Mouse (Mus musculus) liver, embryonic 12.5 days (tissue): ENCODE measurements around the gene Gm20379. TPM values are rescaled to one million over a fixed set of nuclear protein-coding genes. Genes with fewer than 3 reads are reported as not detected.

Experiments used
- ATAC-seq: fragments of 200-750 bp; cut with Nextera tagmentation; 2 replicates; pipeline ENCODE4 v1.8.0; 2017; ENCODE audit warnings: moderate number of reproducible peaks, mild to moderate bottlenecking, moderate library complexity
- H3K27ac ChIP-seq: fragments of 300-500 bp; sonication (generic); 2 replicates; pipeline ENCODE4 v1.5.1; 2016; ENCODE audit warnings: mild to moderate bottlenecking
- H3K27me3 ChIP-seq: fragments of 300-500 bp; sonication (generic); replicated peaks from 2 replicates; pipeline ENCODE4 v1.6.1; 2016; ENCODE audit warnings: mild to moderate bottlenecking, moderate library complexity
- H3K36me3 ChIP-seq: fragments of 300-500 bp; sonication (generic); 2 replicates; pipeline ENCODE4 v1.6.1; 2016; ENCODE audit warnings: mild to moderate bottlenecking, moderate library complexity
- H3K4me1 ChIP-seq: fragments of 300-500 bp; sonication (generic); 2 replicates; pipeline ENCODE4 v1.6.1; 2016
- H3K4me2 ChIP-seq: fragments of 300-500 bp; sonication (generic); 2 replicates; pipeline ENCODE4 v1.6.1; 2016; ENCODE audit warnings: mild to moderate bottlenecking, moderate library complexity
- H3K4me3 ChIP-seq: fragments of 300-500 bp; sonication (generic); 2 replicates; pipeline ENCODE4 v1.5.1; 2016; ENCODE audit warnings: mild to moderate bottlenecking, moderate library complexity
- H3K9ac ChIP-seq: fragments of 300-500 bp; sonication (generic); 2 replicates; pipeline ENCODE4 v1.6.1; 2016; ENCODE audit warnings: mild to moderate bottlenecking, moderate library complexity
- H3K9me3 ChIP-seq: fragments of 300-500 bp; sonication (generic); replicated peaks from 2 replicates; pipeline ENCODE4 v1.6.1; 2016; ENCODE audit warnings: mild to moderate bottlenecking, moderate library complexity
- WGBS: fragments of 180-500 bp; shearing (Covaris S2); methylation state at CpG from one replicate; pipeline ENCODE4 v1.1.7; 2016; ENCODE audit not compliant: insufficient replicate concordance; 5-methylcytosine and 5-hydroxymethylcytosine counted together
- polyA plus RNA-seq: library from polyadenylated mRNA; unstranded; fragments of >200 nt; fragmentation: Nextera tagmentation; extraction: Ambion mirVana; gene quantifications from 2 replicates; pipeline ENCODE4 v1.2.1, GENCODE M21; 2016

The Gm20379 gene
- 0.50 and 0.61 TPM in 2 replicates for polyA plus RNA-seq

DNA sequence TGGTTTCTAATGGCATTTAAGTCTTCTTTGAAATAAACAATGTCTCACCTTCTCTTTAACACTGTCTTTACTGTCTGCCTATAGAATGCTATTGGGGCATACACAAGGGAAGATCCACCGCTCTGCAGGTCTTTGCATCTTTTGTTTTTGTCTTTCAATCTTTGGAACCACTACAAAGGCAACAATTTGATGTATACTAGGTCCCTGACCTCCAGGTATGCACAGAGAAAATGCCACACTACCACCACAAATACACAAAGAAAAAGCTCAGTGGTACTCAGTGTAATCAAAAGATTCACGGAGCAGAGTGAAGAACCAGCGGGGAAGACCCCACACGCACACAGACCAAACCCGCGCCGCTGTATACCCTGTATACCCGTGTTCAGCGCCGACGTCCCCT lies at the start of gene Gm20379:
Gm20379 (plus strand) TSS at position 301 of the 400 bp plus-strand sequence.
- Histone ChIP-seq H3K36me3 (peaks cover 42% of the 10 kb centered on the region), H3K4me2 (no peak within 1 kb of the TSS), H3K4me3 (no peak within 1 kb of the TSS), H3K4me1 (no peaks in the 10 kb centered on the region), H3K27me3 (no peaks in the 10 kb centered on the region), H3K27ac (no peak within 1 kb of the TSS), H3K9me3 (no peaks in the 10 kb centered on the region), H3K9ac (no peak within 1 kb of the TSS)
- no peak for ATAC-seq
- 92% methylated on average over 11 of the region's 11 CpGs for WGBS

DNA sequence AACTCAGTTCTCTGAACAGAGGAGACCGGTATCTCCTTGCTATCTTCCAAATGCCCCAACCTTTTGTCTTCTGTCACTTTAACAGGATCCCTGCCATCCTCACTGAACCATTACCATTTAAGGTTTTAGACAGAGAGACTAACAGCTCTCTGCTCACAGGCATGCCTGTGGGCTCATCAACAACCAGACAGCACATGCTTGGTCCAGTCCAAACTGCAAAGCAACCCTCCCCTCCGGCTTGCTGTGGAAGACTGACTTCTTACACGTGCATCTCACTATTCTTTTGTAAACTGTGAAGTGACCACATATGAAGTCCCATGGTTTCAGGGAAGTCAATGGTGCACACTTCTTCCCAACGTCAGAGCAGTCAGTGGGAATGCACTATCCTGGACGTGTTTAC lies 44.5 kb upstream of the Gm20379 start:
- Histone ChIP-seq H3K4me3 (no peak overlapping the region), H3K4me1 (no peaks in the 10 kb centered on the region), H3K9me3 (no peaks in the 10 kb centered on the region), H3K27ac (no peak overlapping the region), H3K4me2 (no peak overlapping the region), H3K27me3 (no peaks in the 10 kb centered on the region), H3K9ac (no peak overlapping the region), H3K36me3 (peaks cover 25% of the 10 kb centered on the region)
- WGBS: 71% methylated on average over 5 of the region's 5 CpGs
- ATAC-seq: no peak

DNA sequence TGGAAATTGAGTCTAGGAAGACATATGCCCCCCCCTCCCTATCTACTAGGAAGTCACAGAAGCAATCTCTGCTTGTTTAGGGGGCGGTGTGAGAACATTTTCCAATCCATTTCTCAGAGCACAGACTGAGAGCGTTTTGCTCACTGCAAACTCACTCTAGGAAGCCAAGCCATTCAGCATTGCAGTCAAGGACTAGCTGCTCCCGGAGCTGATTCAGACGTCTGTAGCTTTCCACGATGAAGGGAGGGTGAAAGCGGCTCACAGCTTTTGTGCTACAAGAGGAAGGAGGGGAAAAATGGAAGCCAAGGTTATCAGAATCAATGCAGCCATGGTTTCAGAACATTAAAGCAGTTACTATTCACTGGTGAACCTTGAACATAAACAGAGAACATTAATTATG lies 42.2 kb upstream of the Gm20379 start:
- Histone ChIP-seq H3K4me2 (no peak overlapping the region), H3K27ac (no peak overlapping the region), H3K9ac (no peak overlapping the region), H3K4me1 (no peaks in the 10 kb centered on the region), H3K27me3 (no peaks in the 10 kb centered on the region), H3K36me3 (peaks cover 28% of the 10 kb centered on the region), H3K4me3 (no peak overlapping the region), H3K9me3 (no peaks in the 10 kb centered on the region)
- no peak for ATAC-seq
- WGBS: 86% methylated on average over 6 of the region's 6 CpGs

DNA sequence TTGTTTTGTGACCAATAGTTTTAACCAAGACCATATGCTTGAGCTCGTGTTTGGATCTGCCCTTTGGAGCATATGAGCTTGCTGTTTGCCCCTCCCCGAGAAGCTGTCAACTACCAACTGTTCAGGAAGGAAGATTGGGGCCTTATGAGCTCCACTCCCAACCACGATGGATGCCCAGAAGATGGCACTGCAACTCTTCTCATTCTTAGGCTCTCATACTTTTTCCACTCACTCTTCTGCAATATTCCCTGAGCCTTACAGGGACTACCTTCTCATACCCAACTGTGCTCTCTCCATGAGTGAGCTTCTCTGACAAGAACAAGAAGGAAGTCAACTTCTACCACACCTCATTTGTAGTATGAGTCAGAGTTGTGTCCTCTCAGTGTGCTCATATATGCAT lies 38.7 kb upstream of the Gm20379 start:
- no peak for ATAC-seq
- no peaks in the 10 kb centered on the region for H3K27me3 ChIP-seq
- no peaks in the 10 kb centered on the region for H3K9me3 ChIP-seq
- H3K9ac ChIP-seq: no peak overlapping the region
- H3K36me3 ChIP-seq: peaks cover 21% of the 10 kb centered on the region
- no peak overlapping the region for H3K27ac ChIP-seq
- 50% methylated on average over 3 of the region's 3 CpGs for WGBS
- no peaks in the 10 kb centered on the region for H3K4me1 ChIP-seq
- H3K4me3 ChIP-seq: no peak overlapping the region
- no peak overlapping the region for H3K4me2 ChIP-seq

DNA sequence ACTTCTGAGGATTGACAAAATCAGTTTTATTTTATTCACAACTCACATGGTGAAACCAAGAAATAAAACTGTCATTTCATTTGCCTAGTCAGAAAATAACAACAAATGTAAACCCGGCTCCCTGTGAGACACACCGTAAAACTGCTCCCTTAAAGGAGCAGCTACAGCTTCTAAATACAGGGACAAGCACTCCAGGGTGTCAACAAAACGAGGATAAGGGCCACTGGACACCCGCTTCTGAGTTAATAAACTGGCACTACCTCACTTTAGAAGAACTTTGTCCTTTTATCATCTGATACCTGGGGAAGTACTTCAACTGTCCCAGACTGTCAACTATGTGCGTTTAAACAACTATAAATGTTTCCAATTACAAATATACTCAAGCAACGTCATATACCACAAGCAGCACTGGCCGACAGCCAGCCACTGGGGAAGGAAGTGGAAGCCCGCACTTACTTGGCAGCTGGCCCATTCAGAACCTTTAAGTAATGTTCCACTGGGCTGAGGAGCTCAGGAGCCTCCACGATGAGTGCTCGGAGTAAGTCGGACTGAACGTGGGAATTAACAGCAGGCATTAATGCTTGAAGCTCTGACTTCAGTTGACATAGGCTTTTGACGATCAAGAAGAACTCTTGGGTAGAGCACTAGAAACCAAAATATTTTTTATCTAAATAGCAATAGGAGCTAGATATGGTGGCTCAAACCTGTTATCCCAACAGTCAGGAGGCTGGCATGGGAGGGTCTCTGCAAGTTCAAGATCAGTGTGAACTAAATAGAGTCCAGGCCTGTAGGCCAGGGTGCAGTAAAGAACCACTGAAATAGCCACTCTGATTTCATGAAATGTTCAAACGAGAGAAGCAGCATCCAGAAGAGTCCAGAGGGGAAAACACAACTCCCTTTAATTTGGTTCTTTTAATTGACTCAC lies 31.2 kb upstream of the Gm20379 start:
- ATAC-seq: no peak
- Histone ChIP-seq H3K9me3 (no peaks in the 10 kb centered on the region), H3K4me2 (no peak overlapping the region), H3K36me3 (peaks cover 20% of the 10 kb centered on the region), H3K4me1 (no peaks in the 10 kb centered on the region), H3K27me3 (no peaks in the 10 kb centered on the region), H3K27ac (no peak overlapping the region), H3K4me3 (no peak overlapping the region), H3K9ac (no peak overlapping the region)
- WGBS: 83% methylated on average over 14 of the region's 14 CpGs

DNA sequence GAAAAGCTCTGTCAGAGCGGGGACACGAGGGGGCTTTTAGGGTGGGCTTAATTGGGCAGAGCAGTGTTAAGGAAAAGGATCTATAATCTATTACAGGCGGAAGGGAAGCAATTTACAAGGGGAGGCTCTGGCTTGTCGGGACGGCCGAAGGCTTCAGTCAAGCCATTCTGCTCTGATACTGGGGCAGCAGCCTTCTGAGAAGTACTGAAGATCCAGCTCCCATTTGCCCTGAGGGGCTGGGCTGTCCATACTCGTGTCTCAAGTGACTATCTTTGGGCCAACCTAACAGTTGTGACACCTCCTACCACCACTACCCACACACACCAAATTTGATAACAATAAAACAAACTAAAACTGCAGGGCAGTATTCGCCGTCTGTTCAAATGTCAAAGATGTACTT lies 30.5 kb upstream of the Gm20379 start:
- no peak overlapping the region for H3K27ac ChIP-seq
- H3K27me3 ChIP-seq: no peaks in the 10 kb centered on the region
- no peak for ATAC-seq
- no peaks in the 10 kb centered on the region for H3K9me3 ChIP-seq
- WGBS: 84% methylated on average over 9 of the region's 9 CpGs
- H3K4me3 ChIP-seq: no peak overlapping the region
- H3K9ac ChIP-seq: no peak overlapping the region
- peaks cover 20% of the 10 kb centered on the region for H3K36me3 ChIP-seq
- no peaks in the 10 kb centered on the region for H3K4me1 ChIP-seq
- no peak overlapping the region for H3K4me2 ChIP-seq

DNA sequence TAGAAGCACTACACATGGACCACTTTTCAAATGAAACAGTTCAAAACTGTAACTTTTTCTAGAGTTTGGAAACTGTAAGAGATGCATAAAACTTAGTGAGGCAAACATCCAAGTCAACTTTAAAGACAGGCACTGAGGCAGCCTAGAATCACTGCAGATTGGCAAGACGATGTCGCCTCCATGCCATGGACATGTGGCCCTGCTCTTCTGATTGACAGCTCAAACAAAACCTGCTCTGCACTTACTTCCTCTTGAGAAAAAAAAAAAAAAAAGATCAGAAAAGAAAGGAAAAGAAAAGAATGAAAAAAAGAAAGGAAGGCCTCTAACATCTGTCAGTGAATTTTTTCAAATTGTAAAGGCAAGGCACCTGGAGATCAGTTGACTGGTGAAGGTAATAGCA lies 28.8 kb upstream of the Gm20379 start:
- no peak overlapping the region for H3K9ac ChIP-seq
- peaks cover 27% of the 10 kb centered on the region for H3K36me3 ChIP-seq
- no peak for ATAC-seq
- no peak overlapping the region for H3K4me3 ChIP-seq
- no peaks in the 10 kb centered on the region for H3K4me1 ChIP-seq
- H3K4me2 ChIP-seq: no peak overlapping the region
- H3K9me3 ChIP-seq: no peaks in the 10 kb centered on the region
- H3K27ac ChIP-seq: no peak overlapping the region
- H3K27me3 ChIP-seq: no peaks in the 10 kb centered on the region
- WGBS: 73% methylated on average over 2 of the region's 2 CpGs

DNA sequence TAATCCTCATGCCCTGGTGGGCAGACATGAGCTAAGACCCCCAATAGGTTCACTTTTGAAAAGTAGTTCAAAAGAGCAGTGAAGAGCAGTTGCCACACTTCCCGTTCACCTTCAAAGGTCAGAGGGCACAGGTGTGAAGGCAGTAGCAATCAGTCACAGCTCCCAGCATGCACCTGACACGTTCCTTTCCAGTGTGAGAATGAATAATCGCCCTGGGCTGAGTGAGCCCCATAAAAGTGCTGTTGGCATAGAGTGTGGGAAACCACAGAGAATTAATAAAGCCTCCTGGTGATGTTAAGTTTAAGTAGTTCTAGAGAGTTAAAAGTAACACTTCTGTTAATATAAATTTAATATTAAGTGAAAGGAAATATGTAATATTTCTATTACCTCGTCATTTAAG lies 14.2 kb upstream of the Gm20379 start:
- H3K4me3 ChIP-seq: no peak overlapping the region
- H3K27me3 ChIP-seq: no peaks in the 10 kb centered on the region
- no peaks in the 10 kb centered on the region for H3K9me3 ChIP-seq
- H3K4me2 ChIP-seq: no peak overlapping the region
- no peak for ATAC-seq
- H3K27ac ChIP-seq: no peak overlapping the region
- 74% methylated on average over 4 of the region's 4 CpGs for WGBS
- H3K9ac ChIP-seq: no peak overlapping the region
- peaks cover 31% of the 10 kb centered on the region for H3K36me3 ChIP-seq
- no peaks in the 10 kb centered on the region for H3K4me1 ChIP-seq

DNA sequence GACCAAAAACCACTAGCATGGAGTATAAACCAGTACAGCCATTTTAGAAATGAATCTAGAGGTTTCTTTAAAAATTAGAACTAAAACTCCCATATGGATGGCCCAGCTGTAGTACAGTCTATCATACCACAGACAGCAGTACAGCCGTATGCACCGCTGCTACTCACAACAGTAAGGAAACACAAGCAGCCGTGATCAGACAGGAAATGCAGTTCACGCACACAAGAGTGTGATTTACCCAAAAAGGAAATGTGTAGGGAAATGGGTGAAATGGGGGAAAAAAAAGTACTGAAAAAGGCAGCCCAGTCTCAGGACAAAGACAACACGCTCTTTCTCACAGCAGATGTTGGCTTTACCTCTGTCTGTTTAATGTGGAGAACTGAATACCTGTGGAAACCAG lies 11.9 kb upstream of the Gm20379 start:
- H3K9ac ChIP-seq: no peak overlapping the region
- H3K27me3 ChIP-seq: no peaks in the 10 kb centered on the region
- WGBS: 64% methylated on average over 5 of the region's 5 CpGs
- ATAC-seq: no peak
- peaks cover 45% of the 10 kb centered on the region for H3K36me3 ChIP-seq
- H3K9me3 ChIP-seq: no peaks in the 10 kb centered on the region
- no peak overlapping the region for H3K27ac ChIP-seq
- no peak overlapping the region for H3K4me2 ChIP-seq
- no peaks in the 10 kb centered on the region for H3K4me1 ChIP-seq
- no peak overlapping the region for H3K4me3 ChIP-seq

DNA sequence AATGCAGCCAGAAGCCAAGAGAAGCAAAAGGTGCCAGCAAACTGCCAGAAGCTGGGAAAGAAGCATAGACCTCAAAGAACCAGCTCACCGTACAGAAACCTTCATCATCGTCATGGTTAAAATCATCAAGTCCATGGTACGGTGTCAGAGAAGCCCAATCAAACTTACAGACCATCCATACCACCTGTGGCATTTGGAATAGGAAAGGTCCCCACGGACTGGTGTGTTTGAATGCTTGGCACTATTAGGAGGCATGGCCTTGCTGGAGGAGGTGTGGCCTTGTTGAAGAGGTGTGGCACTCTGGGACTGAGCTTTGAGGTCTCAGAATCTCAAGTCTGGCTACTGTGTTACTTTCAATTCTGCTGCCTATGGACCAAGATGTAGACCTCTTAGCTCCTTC lies 9.3 kb upstream of the Gm20379 start:
- Histone ChIP-seq H3K27ac (no peak overlapping the region), H3K4me2 (no peak overlapping the region), H3K4me1 (no peaks in the 10 kb centered on the region), H3K36me3 (peaks cover 48% of the 10 kb centered on the region), H3K9ac (no peak overlapping the region), H3K27me3 (no peaks in the 10 kb centered on the region), H3K4me3 (no peak overlapping the region), H3K9me3 (no peaks in the 10 kb centered on the region)
- WGBS: 78% methylated on average over 4 of the region's 4 CpGs
- no peak for ATAC-seq

DNA sequence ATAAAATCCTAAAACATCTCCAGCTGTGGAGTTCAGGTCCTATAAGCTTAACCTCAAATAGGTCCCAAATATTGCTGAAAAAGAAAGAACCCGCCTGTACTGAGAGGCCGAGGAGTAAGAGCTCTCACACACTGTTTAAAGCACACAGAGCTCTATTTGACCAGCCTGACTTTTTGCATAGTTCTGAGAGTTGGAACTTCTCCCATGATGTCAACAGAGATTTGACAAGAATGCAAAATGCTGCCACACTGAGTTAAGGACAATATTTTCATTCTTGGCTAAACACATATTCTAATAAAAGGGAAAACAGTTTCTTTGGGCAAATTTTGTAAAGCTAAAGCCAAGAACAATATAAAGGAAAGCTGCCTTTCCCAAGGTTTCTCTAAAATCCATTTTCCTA lies 8.8 kb upstream of the Gm20379 start:
- no peaks in the 10 kb centered on the region for H3K27me3 ChIP-seq
- H3K4me2 ChIP-seq: no peak overlapping the region
- H3K4me1 ChIP-seq: no peaks in the 10 kb centered on the region
- ATAC-seq: no peak
- WGBS: 65% methylated on average over 2 of the region's 2 CpGs
- no peak overlapping the region for H3K4me3 ChIP-seq
- no peaks in the 10 kb centered on the region for H3K9me3 ChIP-seq
- peaks cover 46% of the 10 kb centered on the region for H3K36me3 ChIP-seq
- H3K9ac ChIP-seq: no peak overlapping the region
- H3K27ac ChIP-seq: no peak overlapping the region

DNA sequence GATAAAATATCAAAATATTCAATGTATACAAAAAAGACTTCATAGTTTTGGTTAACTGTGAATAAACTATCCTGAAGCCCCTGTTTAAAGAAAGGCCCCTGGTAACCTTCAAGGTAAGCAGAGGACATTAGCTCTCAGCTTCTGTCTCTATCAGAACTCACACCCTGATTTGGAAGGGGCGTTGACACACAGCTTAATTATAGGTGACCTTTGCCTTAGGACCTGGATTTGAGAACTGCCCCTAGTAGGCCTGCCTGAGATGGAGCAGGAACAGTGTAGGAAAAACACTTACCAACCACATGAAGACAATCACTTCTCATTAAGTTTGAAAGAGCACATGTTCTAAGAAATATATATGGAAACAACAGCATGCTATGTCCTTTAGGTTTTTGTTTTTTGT lies 6.3 kb upstream of the Gm20379 start:
- Histone ChIP-seq H3K4me1 (no peaks in the 10 kb centered on the region), H3K4me2 (no peak overlapping the region), H3K27ac (no peak overlapping the region), H3K9ac (no peak overlapping the region), H3K27me3 (no peaks in the 10 kb centered on the region), H3K4me3 (no peak overlapping the region), H3K36me3 (peaks cover 37% of the 10 kb centered on the region), H3K9me3 (no peaks in the 10 kb centered on the region)
- 79% methylated on average over 1 of the region's 1 CpGs for WGBS
- ATAC-seq: no peak

DNA sequence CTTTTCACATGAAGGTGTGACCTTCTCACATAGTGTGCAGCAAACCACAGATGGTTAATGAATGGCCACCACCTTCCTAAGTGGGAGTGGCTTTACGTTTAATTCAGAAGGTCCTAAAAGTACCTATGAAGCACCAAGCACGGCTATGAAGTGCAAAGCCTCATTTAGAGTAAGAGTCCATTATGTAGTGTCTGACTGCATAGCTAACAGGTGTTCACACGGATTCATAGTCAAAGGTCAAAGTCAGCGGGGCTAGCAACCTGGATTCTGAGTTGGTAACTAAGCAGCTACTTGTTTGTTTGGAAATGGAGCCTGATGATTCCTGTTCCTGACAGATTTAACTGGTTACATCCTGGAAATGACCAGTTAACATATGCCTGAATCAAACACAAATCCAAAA lies 4.0 kb upstream of the Gm20379 start:
- H3K4me3 ChIP-seq: no peak overlapping the region
- H3K4me2 ChIP-seq: no peak overlapping the region
- no peaks in the 10 kb centered on the region for H3K4me1 ChIP-seq
- H3K9ac ChIP-seq: no peak overlapping the region
- peaks cover 48% of the 10 kb centered on the region for H3K36me3 ChIP-seq
- H3K9me3 ChIP-seq: no peaks in the 10 kb centered on the region
- no peak overlapping the region for H3K27ac ChIP-seq
- no peaks in the 10 kb centered on the region for H3K27me3 ChIP-seq
- 69% methylated on average over 4 of the region's 4 CpGs for WGBS
- ATAC-seq: no peak
